Mouse (Mus musculus) stomach, postnatal 0 days (tissue): ENCODE measurements around the gene Spag9.

Experiments
- CTCF ChIP-seq: IDR thresholded peaks from 2 replicates; pipeline ENCODE4 v1.5.1; 2016; ENCODE audit warnings: antibody characterized with exemption, low read depth, mild to moderate bottlenecking, moderate library complexity
- EP300 ChIP-seq: optimal IDR thresholded peaks from 2 replicates; pipeline ENCODE3; 2016; ENCODE audit warnings: antibody characterized with exemption

DNA sequence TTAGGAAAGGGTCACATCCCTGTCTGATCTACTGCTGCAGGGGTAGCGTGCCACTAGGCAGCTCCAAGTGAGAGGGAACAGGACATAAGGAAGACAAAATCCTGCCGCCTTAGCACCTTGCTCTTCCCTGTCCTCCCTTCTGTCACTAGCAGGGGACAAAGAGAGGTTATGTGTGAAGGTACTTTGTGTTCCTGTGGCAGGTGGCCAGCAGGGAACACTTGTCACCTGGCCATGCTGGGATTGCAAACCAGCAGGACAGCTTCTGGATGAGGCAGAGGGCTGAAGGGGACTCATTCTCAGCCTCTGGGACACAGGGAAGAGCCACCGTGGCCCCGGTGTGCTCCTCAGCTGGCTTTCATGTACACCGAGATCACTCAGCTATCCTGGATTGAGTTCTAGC lies 175.8 kb downstream of the Spag9 start:
- TF ChIP-seq EP300 (no peak), CTCF (no peak)
